Mouse (Mus musculus) forebrain, postnatal 0 days (tissue): ENCODE data around the gene Gm20696. TPM values are rescaled to one million over a fixed set of nuclear protein-coding genes. Genes with fewer than 3 reads are reported as not detected.

Experiments used
- ATAC-seq: fragments of 200-750 bp; cut with Nextera tagmentation; 2 replicates; pipeline ENCODE4 v1.8.0; 2017; ENCODE audit warnings: mild to moderate bottlenecking, moderate library complexity
- DNase-seq: peaks from one replicate; pipeline ENCODE4 v3.0.0-alpha.2; 2015
- H3K27ac ChIP-seq: fragments of 300-500 bp; sonication (generic); 2 replicates; pipeline ENCODE4 v1.5.1; 2014; ENCODE audit warnings: low read depth, mild to moderate bottlenecking, antibody characterized with exemption, low read length, moderate library complexity, mixed read lengths
- H3K27me3 ChIP-seq: fragments of 300-500 bp; sonication (generic); 2 replicates; pipeline ENCODE4 v1.6.1; 2014; ENCODE audit warnings: mild to moderate bottlenecking, low read length, mixed read lengths; ENCODE audit not compliant: insufficient read depth
- H3K36me3 ChIP-seq: fragments of 300-500 bp; sonication (generic); 2 replicates; pipeline ENCODE4 v1.6.1; 2014; ENCODE audit warnings: mild to moderate bottlenecking, moderate library complexity; ENCODE audit not compliant: insufficient read depth
- H3K4me1 ChIP-seq: fragments of 300-500 bp; sonication (generic); 2 replicates; pipeline ENCODE4 v1.6.1; 2014; ENCODE audit warnings: antibody characterized with exemption; ENCODE audit not compliant: insufficient read depth
- H3K4me2 ChIP-seq: fragments of 300-500 bp; sonication (generic); 2 replicates; pipeline ENCODE4 v1.6.1; 2014; ENCODE audit warnings: low read depth, mild to moderate bottlenecking, moderate library complexity
- H3K4me3 ChIP-seq: fragments of 300-500 bp; sonication (generic); 2 replicates; pipeline ENCODE4 v1.5.1; 2014; ENCODE audit warnings: low read depth, low read length, mixed read lengths
- H3K9ac ChIP-seq: fragments of 300-500 bp; sonication (generic); 2 replicates; pipeline ENCODE4 v1.6.1; 2014; ENCODE audit warnings: mild to moderate bottlenecking
- H3K9me3 ChIP-seq: fragments of 300-500 bp; sonication (generic); 2 replicates; pipeline ENCODE4 v1.6.1; 2016; ENCODE audit warnings: low read length
- CTCF ChIP-seq: sonication (generic); IDR thresholded peaks from 2 replicates; pipeline ENCODE4 v1.5.1; 2016; ENCODE audit warnings: antibody characterized with exemption, control low read depth, low read depth
- WGBS: fragments of 180-500 bp; shearing (Covaris S2); extraction: QIAGEN DNeasy Blood & Tissue Kit; methylation state at CpG from one replicate; pipeline ENCODE4 v1.1.7; 2014; 5-methylcytosine and 5-hydroxymethylcytosine counted together
- polyA plus RNA-seq: library from polyadenylated mRNA; unstranded; fragments of >200 nt; fragmentation: Nextera tagmentation; extraction: Ambion mirVana; gene quantifications from 2 replicates; pipeline ENCODE4 v1.2.1, GENCODE M21; 2015
- total RNA-seq: library from RNA; depleted of rRNA; stranded (reverse); fragments of >200 nt; gene quantifications from 2 replicates; pipeline ENCODE4 v1.2.3, GENCODE M21; 2014

Gm20696 gene
- total and polyA plus RNA-seq, 2 experiments from 2014 or later, result 2.2 to 2.6 TPM

DNA sequence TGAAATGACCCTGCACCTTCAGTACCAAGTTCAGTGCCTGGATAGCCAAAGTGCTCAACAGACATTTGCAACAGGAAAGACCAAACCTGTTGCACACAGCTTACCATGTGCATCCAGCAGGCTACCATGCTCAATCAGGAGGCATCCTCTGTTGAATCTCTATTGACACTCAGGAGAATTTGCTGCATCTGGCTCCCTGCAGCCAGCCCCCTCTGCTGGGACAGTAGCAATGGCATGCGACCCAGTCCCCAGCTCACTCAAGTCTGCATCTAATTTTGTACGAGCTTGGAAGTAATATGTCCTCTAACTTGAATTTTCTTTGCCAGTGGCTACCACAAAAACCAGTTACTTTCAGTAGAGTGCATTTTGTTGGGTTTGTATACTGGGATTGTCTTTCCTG, 312.3 kb downstream of the Gm20696 start:
- Histone ChIP-seq H3K27ac (no peak overlapping the region), H3K9ac (no peak overlapping the region), H3K4me3 (no peak overlapping the region), H3K36me3 (no peaks in the 10 kb centered on the region), H3K9me3 (no peaks in the 10 kb centered on the region), H3K4me1 (peaks cover 4% of the 10 kb centered on the region; the same call in 1 of the 2 replicates), H3K27me3 (no peaks in the 10 kb centered on the region), H3K4me2 (no peak overlapping the region)
- no peak for DNase-seq
- no peak for ATAC-seq
- TF ChIP-seq CTCF, result no peak
- WGBS, result 64% methylated on average over 2 of the region's 2 CpGs

- ATAC-seq, result no peak
- Histone ChIP-seq H3K9me3 (no peaks in the 10 kb centered on the region), H3K9ac (no peak overlapping the region), H3K4me3 (no peak overlapping the region), H3K4me2 (no peak overlapping the region), H3K36me3 (no peaks in the 10 kb centered on the region), H3K27me3 (no peaks in the 10 kb centered on the region), H3K27ac (no peak overlapping the region), H3K4me1 (peaks cover 4% of the 10 kb centered on the region; the same call in 1 of the 2 replicates)
- WGBS, result 70% methylated on average over 2 of the region's 2 CpGs
- no peak for TF ChIP-seq CTCF
- DNase-seq, result no peak
These were observed 313.2 kb downstream of the Gm20696 start for GRCm38 (mm10) chr6:99353441-99353840.

GRCm38 (mm10) chr6:99350566-99350965, 316.0 kb downstream of the Gm20696 start:
- Histone ChIP-seq H3K36me3 (no peaks in the 10 kb centered on the region), H3K4me3 (no peak overlapping the region), H3K9me3 (no peaks in the 10 kb centered on the region), H3K9ac (no peak overlapping the region), H3K4me1 (peaks cover 4% of the 10 kb centered on the region; the same call in 1 of the 2 replicates), H3K4me2 (no peak overlapping the region), H3K27me3 (no peaks in the 10 kb centered on the region), H3K27ac (no peak overlapping the region)
- no peak for DNase-seq
- TF ChIP-seq CTCF, result no peak
- ATAC-seq, result no peak
- 95% methylated on average over 3 of the region's 3 CpGs for WGBS

DNA sequence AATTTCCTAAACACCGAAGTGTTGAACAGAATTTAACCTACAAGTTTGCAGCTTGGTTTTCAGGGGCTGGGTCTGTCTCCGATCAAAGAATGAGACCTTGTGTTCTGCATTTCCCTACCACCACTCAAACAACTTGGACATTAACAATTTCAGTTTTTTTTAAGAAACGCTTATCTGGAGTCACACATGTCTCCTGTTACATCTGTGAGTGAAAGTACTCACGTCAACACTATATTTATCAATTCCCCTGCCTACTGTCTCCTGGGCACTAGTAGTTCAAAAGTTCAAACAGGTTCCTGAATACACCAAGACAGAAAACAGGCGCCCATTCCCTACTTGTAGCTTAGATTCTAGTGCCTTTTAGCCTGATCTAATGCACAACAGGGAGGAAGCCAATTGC, 316.4 kb downstream of the Gm20696 start:
- no peak for TF ChIP-seq CTCF
- peaks cover 1% of the 10 kb centered on the region; the same call in 1 of the 2 replicates for H3K4me1 ChIP-seq
- no peak overlapping the region for H3K9ac ChIP-seq
- no peaks in the 10 kb centered on the region for H3K27me3 ChIP-seq
- 90% methylated on average over 5 of the region's 5 CpGs for WGBS
- DNase-seq (no peak), ATAC-seq (no peak)
- no peak overlapping the region for H3K27ac ChIP-seq
- no peak overlapping the region for H3K4me2 ChIP-seq
- no peaks in the 10 kb centered on the region for H3K36me3 ChIP-seq
- no peaks in the 10 kb centered on the region for H3K9me3 ChIP-seq
- H3K4me3 ChIP-seq, result no peak overlapping the region

DNA sequence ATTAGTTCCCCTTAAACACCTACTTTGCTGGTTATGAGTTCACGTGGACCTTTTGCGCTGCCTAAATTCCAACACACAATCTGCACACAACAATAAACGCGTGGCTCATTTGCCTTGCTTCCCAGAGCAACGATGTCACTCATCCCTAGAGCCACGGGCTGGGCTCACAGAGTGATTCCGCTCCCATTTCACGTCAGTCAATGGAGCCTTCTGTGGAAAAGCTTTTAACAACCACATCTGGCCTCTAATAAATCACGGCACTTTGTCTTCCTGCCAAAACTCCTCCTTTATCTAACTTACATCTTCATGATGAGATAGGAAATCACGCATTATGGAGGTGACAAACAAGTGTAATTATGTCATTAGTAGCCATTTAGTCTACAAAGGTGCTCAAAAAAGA, 318.8 kb downstream of the Gm20696 start:
- Histone ChIP-seq H3K36me3 (no peaks in the 10 kb centered on the region), H3K27ac (no peak overlapping the region), H3K4me2 (no peak overlapping the region), H3K9ac (no peak overlapping the region), H3K4me1 (no peaks in the 10 kb centered on the region), H3K27me3 (no peaks in the 10 kb centered on the region), H3K9me3 (no peaks in the 10 kb centered on the region), H3K4me3 (no peak overlapping the region)
- TF ChIP-seq CTCF, result no peak
- DNase-seq (no peak), ATAC-seq (no peak; the same call in 1 of the 2 replicates)
- WGBS, result 22% methylated on average over 10 of the region's 10 CpGs

GRCm38 (mm10) chr6:99344966-99345365, 321.6 kb downstream of the Gm20696 start:
- Histone ChIP-seq H3K4me2 (no peak overlapping the region), H3K4me1 (no peaks in the 10 kb centered on the region), H3K36me3 (no peaks in the 10 kb centered on the region), H3K9me3 (no peaks in the 10 kb centered on the region), H3K27me3 (no peaks in the 10 kb centered on the region), H3K4me3 (no peak overlapping the region), H3K9ac (no peak overlapping the region), H3K27ac (no peak overlapping the region)
- 98% methylated on average over 7 of the region's 7 CpGs for WGBS
- ATAC-seq (no peak), DNase-seq (no peak)
- no peak for TF ChIP-seq CTCF

DNA sequence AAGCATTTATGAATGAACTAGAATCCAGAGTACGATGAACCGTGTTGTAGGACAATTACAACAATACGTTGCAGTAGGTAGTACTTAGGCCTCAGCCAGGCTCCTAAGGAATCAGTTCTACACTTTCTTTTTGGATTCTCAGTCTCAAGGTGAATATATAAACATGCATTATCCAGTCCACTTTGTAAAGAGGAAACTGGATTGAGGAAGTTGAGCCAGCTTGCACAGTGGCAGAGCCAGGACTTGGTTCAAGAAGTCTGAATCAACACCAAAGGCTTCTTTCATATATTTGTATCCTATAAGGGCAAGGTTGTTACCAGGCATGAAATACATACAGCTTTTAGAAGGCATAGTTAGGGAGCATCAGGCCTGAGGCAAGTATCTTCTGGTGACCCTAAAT, 322.2 kb downstream of the Gm20696 start:
- ATAC-seq, result no peak
- no peak for TF ChIP-seq CTCF

GRCm38 (mm10) chr6:99343815-99344214, 322.8 kb downstream of the Gm20696 start:
- WGBS, result 71% methylated on average over 3 of the region's 3 CpGs
- H3K27me3 ChIP-seq, result no peaks in the 10 kb centered on the region
- DNase-seq (no peak), ATAC-seq (no peak)
- H3K4me2 ChIP-seq, result no peak overlapping the region
- no peak for TF ChIP-seq CTCF
- H3K9ac ChIP-seq, result no peak overlapping the region
- H3K9me3 ChIP-seq, result no peaks in the 10 kb centered on the region
- H3K36me3 ChIP-seq, result no peaks in the 10 kb centered on the region
- no peak overlapping the region for H3K4me3 ChIP-seq
- H3K27ac ChIP-seq, result no peak overlapping the region
- no peaks in the 10 kb centered on the region for H3K4me1 ChIP-seq

More for the DNA sequence above, 322.2 kb downstream of the Gm20696 start:
- H3K4me3 ChIP-seq, result no peak overlapping the region
- no peak overlapping the region for H3K27ac ChIP-seq
- H3K9ac ChIP-seq, result no peak overlapping the region
- H3K27me3 ChIP-seq, result no peaks in the 10 kb centered on the region
- WGBS, result 57% methylated on average over 3 of the region's 3 CpGs
- no peak overlapping the region for H3K4me2 ChIP-seq
- no peaks in the 10 kb centered on the region for H3K9me3 ChIP-seq
- H3K4me1 ChIP-seq, result no peaks in the 10 kb centered on the region
- H3K36me3 ChIP-seq, result no peaks in the 10 kb centered on the region
- DNase-seq, result no peak
